ENCODE assay signal across 8 mouse cellular contexts in genomic region chr12:84907627-84908480, GRCm38 (mm10). TPM values are rescaled to one million over a fixed set of nuclear protein-coding genes. Genes with fewer than 3 reads are reported as not detected.
DNase-seq lines count a peak whose midpoint lies in the region; ATAC-seq and TF ChIP-seq lines count a peak whose summit lies in the region.

No protein-coding gene starts in this region.

- peak overlapping the region; percentile 27; the same call in 1 of the 2 replicates for H3K27ac ChIP-seq in neural tube, embryonic 11.5 days (ENCODE audit: low read depth, low read length)
- H3K27ac ChIP-seq in forebrain, embryonic 15.5 days (replicated peaks): peak overlapping the region; percentile 11; the same call in 1 of the 2 replicates
- peak overlapping the region; percentile 69 for H3K27ac ChIP-seq in hindbrain, embryonic 12.5 days
- H3K27ac ChIP-seq in neural tube, embryonic 15.5 days (replicated peaks): peak overlapping the region; percentile 28
- H3K27ac ChIP-seq in thymus, adult 2 months (ENCODE audit: control insufficient read depth, insufficient read depth, low read length): no peak overlapping the region

- 79% methylated on average over 10 of the region's 10 CpGs for WGBS in neural tube, embryonic 11.5 days
- WGBS in forebrain, embryonic 15.5 days: 63% methylated on average over 10 of the region's 10 CpGs
- WGBS in hindbrain, embryonic 12.5 days: 74% methylated on average over 10 of the region's 10 CpGs
- WGBS in neural tube, embryonic 15.5 days: 70% methylated on average over 10 of the region's 10 CpGs
- 86% methylated on average over 10 of the region's 10 CpGs for WGBS in thymus, adult 2 months

- no peak for TF ChIP-seq POLR2A in thymus, adult 2 months (IDR thresholded peaks at IDR 0.05; ENCODE audit: control insufficient read depth, extremely low read depth, insufficient read depth, low read length, poor library complexity)

- no peak overlapping the region for H3K4me3 ChIP-seq in neural tube, embryonic 11.5 days (ENCODE audit: low read depth, low read length)
- H3K4me3 ChIP-seq in forebrain, embryonic 15.5 days: no peak overlapping the region
- no peak overlapping the region for H3K4me3 ChIP-seq in hindbrain, embryonic 12.5 days
- no peak overlapping the region for H3K4me3 ChIP-seq in neural tube, embryonic 15.5 days (replicated peaks)
- H3K4me3 ChIP-seq in thymus, adult 2 months (ENCODE audit: control insufficient read depth, insufficient read depth, low read length): no peak overlapping the region

- H3K9ac ChIP-seq in neural tube, embryonic 11.5 days (ENCODE audit: low read length): no peak overlapping the region
- no peak overlapping the region for H3K9ac ChIP-seq in forebrain, embryonic 15.5 days (replicated peaks)
- 0 out of 2 replicates have a peak overlapping the region, but pooled peaks have one; percentile 8 for H3K9ac ChIP-seq in hindbrain, embryonic 12.5 days
- no peak overlapping the region for H3K9ac ChIP-seq in neural tube, embryonic 15.5 days (replicated peaks)

- no peaks in the 10 kb centered on the region for H3K36me3 ChIP-seq in neural tube, embryonic 11.5 days (ENCODE audit: control insufficient read depth, insufficient read depth, low read length)
- no peaks in the 10 kb centered on the region for H3K36me3 ChIP-seq in forebrain, embryonic 15.5 days
- no peaks in the 10 kb centered on the region for H3K36me3 ChIP-seq in hindbrain, embryonic 12.5 days
- no peaks in the 10 kb centered on the region for H3K36me3 ChIP-seq in neural tube, embryonic 15.5 days
- no peaks in the 10 kb centered on the region for H3K36me3 ChIP-seq in thymus, adult 2 months (ENCODE audit: control insufficient read depth, insufficient read depth, low read length)

- no peaks in the 10 kb centered on the region for H3K27me3 ChIP-seq in neural tube, embryonic 11.5 days (ENCODE audit: control insufficient read depth, insufficient read depth, low read length)
- H3K27me3 ChIP-seq in forebrain, embryonic 15.5 days: no peaks in the 10 kb centered on the region
- H3K27me3 ChIP-seq in hindbrain, embryonic 12.5 days: no peaks in the 10 kb centered on the region
- no peaks in the 10 kb centered on the region for H3K27me3 ChIP-seq in neural tube, embryonic 15.5 days (replicated peaks)
- no peaks in the 10 kb centered on the region for H3K27me3 ChIP-seq in thymus, adult 2 months (ENCODE audit: control insufficient read depth, insufficient read depth, low read length)

- DNase-seq in neural tube, embryonic 11.5 days (ENCODE audit: low spot score): no peak
- DNase-seq in neural tube, embryonic 10.5 days (ENCODE audit: extremely low spot score, low spot score): no peak
- no peak for DNase-seq in thymus, adult 2 months
- DNase-seq in B cell, adult 2 months: no peak
- no peak for DNase-seq in thymus, postnatal 0 days (ENCODE audit: low spot score)

- no peaks in the 10 kb centered on the region for H3K9me3 ChIP-seq in neural tube, embryonic 11.5 days (ENCODE audit: control insufficient read depth, low read length)
- H3K9me3 ChIP-seq in forebrain, embryonic 15.5 days: no peaks in the 10 kb centered on the region
- H3K9me3 ChIP-seq in hindbrain, embryonic 12.5 days (replicated peaks): no peaks in the 10 kb centered on the region
- H3K9me3 ChIP-seq in neural tube, embryonic 15.5 days (replicated peaks): no peaks in the 10 kb centered on the region

- no peaks in the 10 kb centered on the region for H3K4me1 ChIP-seq in neural tube, embryonic 11.5 days (ENCODE audit: control insufficient read depth, insufficient read depth, low read length)
- H3K4me1 ChIP-seq in forebrain, embryonic 15.5 days: 0 out of 2 replicates have a peak, but pooled peaks cover 11% of the 10 kb centered on the region
- peaks cover 13% of the 10 kb centered on the region for H3K4me1 ChIP-seq in hindbrain, embryonic 12.5 days
- H3K4me1 ChIP-seq in neural tube, embryonic 15.5 days: peaks cover 15% of the 10 kb centered on the region
- H3K4me1 ChIP-seq in thymus, adult 2 months (replicated peaks; ENCODE audit: control insufficient read depth, insufficient read depth, low read length): no peaks in the 10 kb centered on the region

- ATAC-seq in neural tube, embryonic 11.5 days (ENCODE audit: insufficient read depth, low FRiP score, low TSS enrichment): no peak
- peak; percentile 77 for ATAC-seq in forebrain, embryonic 15.5 days (replicated peaks)
- ATAC-seq in hindbrain, embryonic 12.5 days (ENCODE audit: low FRiP score): peak; percentile 54
- peak; percentile 17; the same call in 1 of the 2 replicates for ATAC-seq in neural tube, embryonic 15.5 days (ENCODE audit: low FRiP score)

- TF ChIP-seq CTCF in thymus, adult 2 months (IDR thresholded peaks at IDR 0.05; ENCODE audit: borderline replicate concordance, control insufficient read depth, extremely low read depth, insufficient read depth, low read length, poor library complexity): no peak

- no peak overlapping the region for H3K4me2 ChIP-seq in neural tube, embryonic 11.5 days (ENCODE audit: low read depth)
- no peak overlapping the region for H3K4me2 ChIP-seq in forebrain, embryonic 15.5 days (replicated peaks)
- no peak overlapping the region for H3K4me2 ChIP-seq in hindbrain, embryonic 12.5 days (replicated peaks)
- no peak overlapping the region for H3K4me2 ChIP-seq in neural tube, embryonic 15.5 days

RNA-seq across cellular contexts. Expression of gene Ltbp2, which starts 31.5 kb away (rescaled TPM):
- 0.17 and 0.20 TPM in 2 replicates for polyA plus RNA-seq in neural tube, embryonic 11.5 days (2014; fragmentation: Nextera tagmentation; extraction: Ambion mirVana)
- 0.15 and 0.33 TPM in 2 replicates for polyA plus RNA-seq in forebrain, embryonic 15.5 days (2015; fragmentation: Nextera tagmentation; extraction: Ambion mirVana)
- polyA plus RNA-seq in hindbrain, embryonic 12.5 days (2016; fragmentation: Nextera tagmentation; extraction: Ambion mirVana): 0.45 and 0.47 TPM in 2 replicates
- polyA plus RNA-seq in neural tube, embryonic 15.5 days (2015; fragmentation: Nextera tagmentation; extraction: Ambion mirVana): 0.22 and 0.47 TPM in 2 replicates
- 14.3 and 15.1 TPM in 2 replicates for polyA plus RNA-seq in thymus, adult 2 months (2012; rRNA removed)
- 0.72 and 1.0 TPM in 2 replicates for polyA plus RNA-seq in thymus, postnatal 0 days (2015; fragmentation: Nextera tagmentation; extraction: Ambion mirVana)
